Mouse (Mus musculus) stomach, postnatal 0 days (tissue): Measurements from ENCODE around the gene Gpd2. TPM values are rescaled to one million over a fixed set of nuclear protein-coding genes. Genes with fewer than 3 reads are reported as not detected.

Source experiments
- ATAC-seq: fragments of 200-750 bp; cut with Nextera tagmentation; 2 replicates; pipeline ENCODE4 v1.8.0; 2017; ENCODE audit not compliant: low FRiP score, low TSS enrichment
- DNase-seq: peaks from one replicate; pipeline ENCODE4 v3.0.0-alpha.2; 2016; ENCODE audit warnings: low spot score
- H3K27ac ChIP-seq: fragments of 300-500 bp; sonication (generic); replicated peaks from 2 replicates; pipeline ENCODE4 v1.5.1; 2014; ENCODE audit warnings: mild to moderate bottlenecking, control low read depth
- H3K27me3 ChIP-seq: fragments of 300-500 bp; sonication (generic); 2 replicates; pipeline ENCODE4 v1.6.1; 2014; ENCODE audit warnings: low read length; ENCODE audit not compliant: control insufficient read depth, insufficient read depth
- H3K36me3 ChIP-seq: fragments of 300-500 bp; sonication (generic); 2 replicates; pipeline ENCODE4 v1.6.1; 2014; ENCODE audit warnings: low read length, mixed read lengths; ENCODE audit not compliant: control insufficient read depth, insufficient read depth
- H3K4me1 ChIP-seq: fragments of 300-500 bp; sonication (generic); replicated peaks from 2 replicates; pipeline ENCODE4 v1.6.1; 2014; ENCODE audit warnings: antibody characterized with exemption; ENCODE audit not compliant: control insufficient read depth, insufficient read depth
- H3K4me2 ChIP-seq: fragments of 300-500 bp; sonication (generic); replicated peaks from 2 replicates; pipeline ENCODE4 v1.6.1; 2014; ENCODE audit warnings: low read depth, mild to moderate bottlenecking, control low read depth, moderate library complexity
- H3K4me3 ChIP-seq: fragments of 300-500 bp; sonication (generic); 2 replicates; pipeline ENCODE4 v1.5.1; 2014; ENCODE audit warnings: low read depth, low read length, control low read depth
- H3K9ac ChIP-seq: fragments of 300-500 bp; sonication (generic); 2 replicates; pipeline ENCODE4 v1.6.1; 2014; ENCODE audit warnings: mild to moderate bottlenecking, low read length, control low read depth, mixed read lengths
- H3K9me3 ChIP-seq: fragments of 300-500 bp; sonication (generic); 2 replicates; pipeline ENCODE4 v1.6.1; 2016; ENCODE audit warnings: low read length; ENCODE audit not compliant: control insufficient read depth
- CTCF ChIP-seq: IDR thresholded peaks from 2 replicates; pipeline ENCODE4 v1.5.1; 2016; ENCODE audit warnings: antibody characterized with exemption, low read depth, mild to moderate bottlenecking, moderate library complexity
- EP300 ChIP-seq: optimal IDR thresholded peaks from 2 replicates; pipeline ENCODE3; 2016; ENCODE audit warnings: antibody characterized with exemption
- WGBS: fragments of 180-500 bp; shearing (Covaris S2); extraction: QIAGEN DNeasy Blood & Tissue Kit; methylation state at CpG from one replicate; pipeline ENCODE4 v1.1.7; 2014; 5-methylcytosine and 5-hydroxymethylcytosine counted together
- polyA plus RNA-seq: library from polyadenylated mRNA; unstranded; fragments of >200 nt; fragmentation: Nextera tagmentation; extraction: Ambion mirVana; gene quantifications from 2 replicates; pipeline ENCODE4 v1.2.1, GENCODE M21; 2015

Gpd2 gene
- polyA plus RNA-seq, 1 experiment from 2014 or later, result 33.5 TPM

- no peak for TF ChIP-seq EP300
- no peak for TF ChIP-seq CTCF
Observed at GRCm38 (mm10) chr2:57264912-57265311, 27.5 kb downstream of the Gpd2 start.

GRCm38 (mm10) chr2:57266679-57267393 is 29.4 kb downstream of the Gpd2 start:
- ATAC-seq, result no peak
- 0 out of 2 replicates have a peak overlapping the region, but pooled peaks have one; percentile 45 for H3K27ac ChIP-seq

More at GRCm38 (mm10) chr2:57264912-57265311, 27.5 kb downstream of the Gpd2 start:
- H3K9ac ChIP-seq, result no peak overlapping the region
- H3K9me3 ChIP-seq, result no peaks in the 10 kb centered on the region
- H3K27ac ChIP-seq, result no peak overlapping the region
- H3K4me1 ChIP-seq, result no peaks in the 10 kb centered on the region
- no peak overlapping the region for H3K4me2 ChIP-seq
- H3K36me3 ChIP-seq, result no peaks in the 10 kb centered on the region
- 79% methylated on average over 7 of the region's 7 CpGs for WGBS
- ATAC-seq (no peak), DNase-seq (no peak)
- no peaks in the 10 kb centered on the region for H3K27me3 ChIP-seq
- no peak overlapping the region for H3K4me3 ChIP-seq

GRCm38 (mm10) chr2:57267394-57267716 is 29.9 kb downstream of the Gpd2 start:
- Histone ChIP-seq H3K9ac (no peak overlapping the region), H3K4me1 (no peaks in the 10 kb centered on the region), H3K4me3 (no peak overlapping the region), H3K27ac (0 out of 2 replicates have a peak overlapping the region, but pooled peaks have one; percentile 45), H3K36me3 (no peaks in the 10 kb centered on the region), H3K27me3 (no peaks in the 10 kb centered on the region), H3K9me3 (no peaks in the 10 kb centered on the region), H3K4me2 (no peak overlapping the region)
- TF ChIP-seq CTCF, result no peak
- TF ChIP-seq EP300, result no peak
- ATAC-seq (no peak), DNase-seq (no peak)
- WGBS, result 44% methylated on average over 7 of the region's 7 CpGs

More at GRCm38 (mm10) chr2:57266679-57267393, 29.4 kb downstream of the Gpd2 start:
- TF ChIP-seq EP300 (no peak), CTCF (no peak)
- H3K4me3 ChIP-seq, result no peak overlapping the region
- no peaks in the 10 kb centered on the region for H3K4me1 ChIP-seq
- H3K36me3 ChIP-seq, result no peaks in the 10 kb centered on the region
- no peaks in the 10 kb centered on the region for H3K27me3 ChIP-seq
- no peaks in the 10 kb centered on the region for H3K9me3 ChIP-seq
- 48% methylated on average over 4 of the region's 4 CpGs for WGBS
- H3K4me2 ChIP-seq, result no peak overlapping the region
- H3K9ac ChIP-seq, result no peak overlapping the region
- DNase-seq, result no peak

- H3K36me3 ChIP-seq, result no peaks in the 10 kb centered on the region
- DNase-seq, result no peak
- H3K4me1 ChIP-seq, result no peaks in the 10 kb centered on the region
- WGBS, result 76% methylated on average over 7 of the region's 7 CpGs
- no peak for TF ChIP-seq CTCF
- no peak for TF ChIP-seq EP300
- no peaks in the 10 kb centered on the region for H3K27me3 ChIP-seq
- no peak overlapping the region for H3K4me3 ChIP-seq
- ATAC-seq, result no peak
- H3K27ac ChIP-seq, result no peak overlapping the region
- no peak overlapping the region for H3K4me2 ChIP-seq
- H3K9ac ChIP-seq, result no peak overlapping the region
- H3K9me3 ChIP-seq, result no peaks in the 10 kb centered on the region
Observed at GRCm38 (mm10) chr2:57267896-57268295, 30.5 kb downstream of the Gpd2 start.

DNA sequence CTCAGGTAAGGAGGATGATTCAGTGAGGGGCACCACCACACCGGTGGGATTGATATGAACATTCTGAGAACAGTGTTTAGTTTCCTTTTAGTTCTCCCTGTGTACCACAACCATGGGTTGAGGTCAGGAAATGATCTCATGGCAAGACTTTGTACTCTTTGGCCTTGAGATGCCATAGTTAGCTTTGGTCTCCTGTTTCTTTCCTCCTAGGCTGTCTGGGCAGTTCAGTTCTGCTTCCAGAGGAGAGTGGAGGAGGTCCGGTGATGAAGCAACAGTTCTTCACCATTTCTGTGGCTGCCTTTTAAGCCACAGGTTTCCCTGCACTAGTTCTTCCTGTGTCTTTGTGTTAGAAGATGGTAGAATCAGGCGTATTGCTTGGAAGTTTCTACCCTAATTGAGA is 31.4 kb downstream of the Gpd2 start:
- H3K4me3 ChIP-seq, result no peak overlapping the region
- H3K4me2 ChIP-seq, result no peak overlapping the region
- H3K4me1 ChIP-seq, result no peaks in the 10 kb centered on the region
- H3K27me3 ChIP-seq, result no peaks in the 10 kb centered on the region
- H3K27ac ChIP-seq, result no peak overlapping the region
- DNase-seq, result no peak
- TF ChIP-seq EP300 (no peak), CTCF (no peak)
- no peaks in the 10 kb centered on the region for H3K9me3 ChIP-seq
- WGBS, result 80% methylated on average over 3 of the region's 3 CpGs
- no peak for ATAC-seq
- H3K9ac ChIP-seq, result no peak overlapping the region
- H3K36me3 ChIP-seq, result no peaks in the 10 kb centered on the region

DNA sequence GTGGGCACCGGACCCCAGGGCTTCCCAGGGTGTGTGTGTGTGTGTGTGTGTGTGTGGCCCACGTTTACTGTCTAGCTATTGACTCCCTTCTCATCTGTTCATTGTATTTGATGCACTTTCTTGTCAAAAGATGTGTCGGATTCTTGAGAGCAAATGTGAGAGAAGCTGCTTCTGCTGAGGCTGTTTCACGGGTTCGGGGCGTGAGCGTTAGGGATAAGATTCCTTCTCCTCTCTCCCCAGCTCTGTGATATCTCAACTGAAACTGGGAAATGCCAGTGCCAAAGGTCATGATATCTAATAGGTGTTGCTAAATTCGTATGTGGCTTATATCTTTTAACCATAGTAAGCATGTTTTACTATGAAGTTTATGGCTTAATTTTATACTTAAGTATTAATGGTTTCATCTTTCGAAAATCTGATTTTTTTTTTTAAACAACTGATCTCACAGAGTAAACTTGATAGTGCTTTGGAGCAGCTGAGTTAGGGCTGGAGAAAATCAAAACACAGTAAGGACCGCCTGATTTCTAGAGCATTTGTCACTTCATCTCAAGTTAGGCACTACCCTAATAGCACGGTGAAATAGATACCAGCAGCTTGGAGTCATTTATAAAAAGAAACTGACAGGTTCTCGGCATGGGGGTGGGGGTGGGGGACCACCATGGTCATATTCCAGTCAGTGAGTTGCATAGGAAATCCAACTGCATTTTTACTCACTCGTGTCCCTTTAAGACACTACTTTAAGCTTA is 32.4 kb downstream of the Gpd2 start:
- Histone ChIP-seq H3K36me3 (no peaks in the 10 kb centered on the region), H3K27me3 (no peaks in the 10 kb centered on the region), H3K4me2 (no peak overlapping the region), H3K9ac (no peak overlapping the region), H3K27ac (no peak overlapping the region), H3K9me3 (no peaks in the 10 kb centered on the region), H3K4me1 (no peaks in the 10 kb centered on the region), H3K4me3 (no peak overlapping the region)
- 57% methylated on average over 13 of the region's 13 CpGs for WGBS
- DNase-seq (no peak), ATAC-seq (no peak)
- TF ChIP-seq EP300 (no peak), CTCF (no peak)
